Mouse (Mus musculus) MEL (cell line): ENCODE data around the gene Elovl1.

Experiments used
- CHD1 ChIP-seq: IDR thresholded peaks from 2 replicates; pipeline ENCODE4 v1.6.1; 2012; ENCODE audit warnings: low read depth, mild to moderate bottlenecking, inconsistent platforms, low read length, improper control_type of control experiment
- CTCF ChIP-seq, 3 experiments: IDR thresholded peaks in 2 of 3; conservative IDR thresholded peaks in 1 of 3; 2 replicates each; pipeline ENCODE4 v1.5.1; 2011 to 2012; ENCODE audit warnings: low read length in 3 of 3, low read depth in 2 of 3, mild to moderate bottlenecking in 2 of 3, improper control_type of control experiment in 1 of 3, inconsistent platforms in 1 of 3, mixed read lengths in 1 of 3, moderate library complexity in 1 of 3; ENCODE audit not compliant: control insufficient read depth in 1 of 3, insufficient read depth in 1 of 3, poor library complexity in 1 of 3, severe bottlenecking in 1 of 3
- EP300 ChIP-seq, 2 experiments: IDR thresholded peaks; 2 replicates each; pipeline ENCODE4 v1.6.1; 2011; ENCODE audit warnings: improper control_type of control experiment in 2 of 2, low read length in 2 of 2, low read depth in 1 of 2, mild to moderate bottlenecking in 1 of 2
- GATA1 ChIP-seq: IDR thresholded peaks from 2 replicates; pipeline ENCODE4 v1.6.1; 2011; ENCODE audit warnings: low read depth, low read length, improper control_type of control experiment
- MAFK ChIP-seq: IDR thresholded peaks from 2 replicates; pipeline ENCODE4 v1.6.1; 2011; ENCODE audit warnings: low read depth, mild to moderate bottlenecking, low read length, improper control_type of control experiment, borderline replicate concordance
- MYC ChIP-seq: IDR thresholded peaks from 2 replicates; pipeline ENCODE4 v1.6.1; 2011; ENCODE audit warnings: low read depth, mild to moderate bottlenecking, low read length, improper control_type of control experiment, moderate library complexity
- POLR2A ChIP-seq, 2 experiments: IDR thresholded peaks; 2 replicates each; pipeline ENCODE4 v1.6.1; 2011 to 2012; ENCODE audit warnings: low read length in 2 of 2, mild to moderate bottlenecking in 2 of 2, control low read depth in 1 of 2, improper control_type of control experiment in 1 of 2, low read depth in 1 of 2, moderate library complexity in 1 of 2; ENCODE audit not compliant: control insufficient read depth in 1 of 2, insufficient read depth in 1 of 2, poor library complexity in 1 of 2
- POLR2AphosphoS2 ChIP-seq: IDR thresholded peaks from 2 replicates; pipeline ENCODE4 v1.6.1; 2011; ENCODE audit warnings: low read length, improper control_type of control experiment
- POLR2AphosphoS5 ChIP-seq: IDR thresholded peaks from 2 replicates; pipeline ENCODE4 v1.6.1; 2012; ENCODE audit warnings: low read depth, borderline replicate concordance, mild to moderate bottlenecking, inconsistent platforms, low read length, moderate library complexity, mixed read lengths
- SIN3A ChIP-seq: IDR thresholded peaks from 2 replicates; pipeline ENCODE4 v1.6.1; 2012; ENCODE audit warnings: low read length, improper control_type of control experiment, inconsistent platforms
- TBP ChIP-seq: IDR thresholded peaks from 2 replicates; pipeline ENCODE4 v1.8.0; 2011; ENCODE audit warnings: low read depth, low read length, improper control_type of control experiment
- ZKSCAN1 ChIP-seq: IDR thresholded peaks from 2 replicates; pipeline ENCODE4 v1.6.1; 2012; ENCODE audit warnings: low read depth, mild to moderate bottlenecking, inconsistent platforms, low read length, improper control_type of control experiment, moderate library complexity

DNA sequence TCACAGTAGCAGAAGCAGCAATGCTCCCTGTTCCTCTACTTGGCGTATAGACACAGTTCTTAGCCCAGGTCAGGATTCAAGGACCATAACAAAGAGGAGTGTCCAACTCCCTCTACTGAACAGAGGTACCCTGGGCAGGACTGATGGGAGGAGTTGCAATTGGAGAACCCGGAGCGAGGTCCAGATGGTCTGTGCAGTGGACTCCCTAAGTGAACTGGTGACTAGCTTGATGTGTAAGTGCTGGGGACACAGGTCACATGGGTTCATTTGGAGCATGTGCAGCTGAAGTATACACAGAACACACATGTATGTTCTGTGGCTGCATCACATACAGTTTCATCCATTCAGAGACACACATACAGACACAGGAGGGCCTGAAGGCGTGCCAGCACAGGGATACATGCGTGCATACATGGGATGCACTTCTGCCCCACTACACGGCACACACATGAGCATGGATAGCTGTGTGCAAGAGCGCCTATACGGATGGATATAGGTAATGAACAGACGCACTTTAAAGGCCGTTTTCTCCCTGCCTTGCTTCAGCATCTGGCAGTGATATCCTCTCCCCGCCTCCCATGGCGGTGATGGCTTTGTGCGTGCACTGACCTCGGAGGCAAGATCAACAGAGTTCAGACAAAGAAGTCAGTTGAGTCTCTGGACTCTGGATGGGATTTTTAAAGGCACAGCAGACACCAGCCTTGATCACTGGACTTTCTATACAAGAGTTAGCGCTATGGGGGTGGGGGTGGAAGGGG is 49.1 kb downstream of the Elovl1 start:
- no peak for TF ChIP-seq CTCF (IDR thresholded peaks at IDR 0.05 in 2 of 3, conservative IDR thresholded peaks at IDR 0.05 in 1 of 3; ENCODE audit: control insufficient read depth in 1 of 3, insufficient read depth in 1 of 3, low read depth in 2 of 3, low read length in 3 of 3, poor library complexity in 1 of 3, severe bottlenecking in 1 of 3)
- TF ChIP-seq CHD1, result no peak
- TF ChIP-seq POLR2AphosphoS5, result no peak
- TF ChIP-seq POLR2A (IDR thresholded peaks at IDR 0.05; ENCODE audit: control insufficient read depth in 1 of 2, insufficient read depth in 1 of 2, low read depth in 1 of 2, low read length in 2 of 2, poor library complexity in 1 of 2), result no peak
- TF ChIP-seq GATA1, result no peak
- no peak for TF ChIP-seq POLR2AphosphoS2
- no peak for TF ChIP-seq MAFK
- TF ChIP-seq ZKSCAN1, result no peak
- no peak for TF ChIP-seq SIN3A
- no peak for TF ChIP-seq MYC
- TF ChIP-seq TBP, result no peak
- no peak for TF ChIP-seq EP300 (IDR thresholded peaks at IDR 0.05; ENCODE audit: low read depth in 1 of 2, low read length in 2 of 2)
